Mouse (Mus musculus) stomach, embryonic 15.5 days (tissue): ENCODE results near the gene Pfdn6. TPM values are rescaled to one million over a fixed set of nuclear protein-coding genes. Genes with fewer than 3 reads are reported as not detected.

ENCODE experiments used
- ATAC-seq: fragments of 200-750 bp; cut with Nextera tagmentation; 2 replicates; pipeline ENCODE4 v1.8.0; 2017; ENCODE audit warnings: low read depth, moderate number of reproducible peaks, moderate TSS enrichment; ENCODE audit not compliant: insufficient read depth, low FRiP score
- H3K27ac ChIP-seq: fragments of 300-500 bp; sonication (generic); 2 replicates; pipeline ENCODE4 v1.5.1; 2015; ENCODE audit warnings: mild to moderate bottlenecking, inconsistent platforms
- H3K27me3 ChIP-seq: fragments of 300-500 bp; sonication (generic); replicated peaks from 2 replicates; pipeline ENCODE4 v1.6.1; 2015; ENCODE audit warnings: inconsistent platforms
- H3K36me3 ChIP-seq: fragments of 300-500 bp; sonication (generic); 2 replicates; pipeline ENCODE4 v1.6.1; 2015; ENCODE audit warnings: inconsistent platforms
- H3K4me1 ChIP-seq: fragments of 300-500 bp; sonication (generic); 2 replicates; pipeline ENCODE4 v1.6.1; 2015; ENCODE audit warnings: inconsistent platforms
- H3K4me2 ChIP-seq: fragments of 300-500 bp; sonication (generic); 2 replicates; pipeline ENCODE4 v1.6.1; 2015; ENCODE audit warnings: mild to moderate bottlenecking, inconsistent platforms
- H3K4me3 ChIP-seq: fragments of 300-500 bp; sonication (generic); replicated peaks from 2 replicates; pipeline ENCODE4 v1.5.1; 2015; ENCODE audit warnings: inconsistent platforms
- H3K9ac ChIP-seq: fragments of 300-500 bp; sonication (generic); 2 replicates; pipeline ENCODE4 v1.6.1; 2015; ENCODE audit warnings: inconsistent platforms
- H3K9me3 ChIP-seq: fragments of 300-500 bp; sonication (generic); 2 replicates; pipeline ENCODE4 v1.6.1; 2016; ENCODE audit warnings: inconsistent platforms
- WGBS: fragments of 180-500 bp; shearing (Covaris S2); methylation state at CpG from one replicate; pipeline ENCODE4 v1.1.7; 2015; 5-methylcytosine and 5-hydroxymethylcytosine counted together
- polyA plus RNA-seq: library from polyadenylated mRNA; unstranded; fragments of >200 nt; fragmentation: Nextera tagmentation; extraction: Ambion mirVana; gene quantifications from 2 replicates; pipeline ENCODE4 v1.2.1, GENCODE M21; 2015

Gene Pfdn6
- polyA plus RNA-seq, 1 experiment from 2014 or later = 159 TPM

- Histone ChIP-seq H3K36me3 (peaks cover 32% of the 10 kb centered on the region), H3K4me3 (peak overlapping the region; percentile 58), H3K9me3 (no peaks in the 10 kb centered on the region), H3K4me1 (peaks cover 24% of the 10 kb centered on the region), H3K27me3 (no peaks in the 10 kb centered on the region), H3K27ac (peak overlapping the region; percentile 87; the same call in 1 of the 2 replicates), H3K9ac (no peak overlapping the region), H3K4me2 (peak overlapping the region; percentile 70)
- WGBS = 73% methylated on average over 31 of the region's 31 CpGs
- ATAC-seq = no peak
These were observed 23.1 kb downstream of the Pfdn6 start for GRCm38 (mm10) chr17:33916847-33917655.

- H3K27ac ChIP-seq = peak overlapping the region; percentile 87
- WGBS = under 1% methylated on average over 19 of the region's 20 CpGs
- H3K27me3 ChIP-seq = no peaks in the 10 kb centered on the region
- H3K9me3 ChIP-seq = no peaks in the 10 kb centered on the region
- peaks cover 28% of the 10 kb centered on the region for H3K4me1 ChIP-seq
- peaks cover 40% of the 10 kb centered on the region for H3K36me3 ChIP-seq
- H3K9ac ChIP-seq = peak overlapping the region; percentile 29; the same call in 1 of the 2 replicates
- H3K4me2 ChIP-seq = peak overlapping the region; percentile 70
- peak overlapping the region; percentile 58 for H3K4me3 ChIP-seq
- ATAC-seq = 0 out of 2 replicates have a peak, but pooled peaks have one; percentile 1
These were observed 23.8 kb downstream of the Pfdn6 start for GRCm38 (mm10) chr17:33916294-33916693.

- H3K9ac ChIP-seq = peak within 1 kb of the TSS; percentile 29; the same call in 1 of the 2 replicates
- H3K4me1 ChIP-seq = peaks cover 30% of the 10 kb centered on the region
- no peaks in the 10 kb centered on the region for H3K9me3 ChIP-seq
- H3K36me3 ChIP-seq = peaks cover 42% of the 10 kb centered on the region
- WGBS = under 1% methylated on average over 34 of the region's 34 CpGs
- peak within 1 kb of the TSS; percentile 70 for H3K4me2 ChIP-seq
- ATAC-seq = peak; percentile 91
- peak within 1 kb of the TSS; percentile 58 for H3K4me3 ChIP-seq
- peak within 1 kb of the TSS; percentile 87 for H3K27ac ChIP-seq
- no peaks in the 10 kb centered on the region for H3K27me3 ChIP-seq
These were observed 24.4 kb downstream of the Pfdn6 start, which contains the start of the genes Tapbp and Zbtb22 for GRCm38 (mm10) chr17:33915671-33916250. TSS of gene Tapbp (plus strand) at chr17:33915899. TSS of gene Zbtb22 (plus strand) at chr17:33915904.

GRCm38 (mm10) chr17:33914969-33915391 lies 25.2 kb downstream of the Pfdn6 start:
- no peaks in the 10 kb centered on the region for H3K27me3 ChIP-seq
- H3K4me1 ChIP-seq = peaks cover 38% of the 10 kb centered on the region
- H3K4me2 ChIP-seq = peak overlapping the region; percentile 70
- peaks cover 42% of the 10 kb centered on the region for H3K36me3 ChIP-seq
- H3K9me3 ChIP-seq = no peaks in the 10 kb centered on the region
- 0 out of 2 replicates have a peak overlapping the region, but pooled peaks have one; percentile 87 for H3K27ac ChIP-seq
- WGBS = 77% methylated on average over 13 of the region's 13 CpGs
- ATAC-seq = no peak
- H3K4me3 ChIP-seq = no peak overlapping the region; the same call in 1 of the 2 replicates
- no peak overlapping the region for H3K9ac ChIP-seq

GRCm38 (mm10) chr17:33913905-33914304 lies 26.2 kb downstream of the Pfdn6 start:
- no peak overlapping the region for H3K4me2 ChIP-seq
- H3K27me3 ChIP-seq = no peaks in the 10 kb centered on the region
- no peaks in the 10 kb centered on the region for H3K9me3 ChIP-seq
- no peak overlapping the region for H3K9ac ChIP-seq
- peaks cover 42% of the 10 kb centered on the region for H3K36me3 ChIP-seq
- no peak for ATAC-seq
- no peak overlapping the region for H3K4me3 ChIP-seq
- WGBS = 94% methylated on average over 8 of the region's 8 CpGs
- no peak overlapping the region for H3K27ac ChIP-seq
- H3K4me1 ChIP-seq = peaks cover 34% of the 10 kb centered on the region

- Histone ChIP-seq H3K36me3 (peaks cover 40% of the 10 kb centered on the region), H3K4me1 (peaks cover 29% of the 10 kb centered on the region), H3K4me2 (no peak overlapping the region), H3K27me3 (no peaks in the 10 kb centered on the region), H3K9me3 (no peaks in the 10 kb centered on the region), H3K4me3 (no peak overlapping the region), H3K27ac (no peak overlapping the region), H3K9ac (no peak overlapping the region)
- WGBS = 91% methylated on average over 10 of the region's 10 CpGs
- ATAC-seq = no peak
These were observed 26.9 kb downstream of the Pfdn6 start for GRCm38 (mm10) chr17:33913264-33913663.

- Histone ChIP-seq H3K4me1 (peaks cover 24% of the 10 kb centered on the region), H3K4me3 (no peak overlapping the region), H3K27ac (no peak overlapping the region), H3K4me2 (no peak overlapping the region), H3K36me3 (peaks cover 27% of the 10 kb centered on the region), H3K27me3 (no peaks in the 10 kb centered on the region), H3K9ac (no peak overlapping the region), H3K9me3 (no peaks in the 10 kb centered on the region)
- no peak for ATAC-seq
- WGBS = 89% methylated on average over 28 of the region's 28 CpGs
These were observed 28.2 kb downstream of the Pfdn6 start for GRCm38 (mm10) chr17:33911813-33912414.

- 91% methylated on average over 31 of the region's 31 CpGs for WGBS
- no peak for ATAC-seq
These were observed 28.9 kb downstream of the Pfdn6 start for GRCm38 (mm10) chr17:33911052-33911812.

GRCm38 (mm10) chr17:33910346-33911051 lies 29.6 kb downstream of the Pfdn6 start:
- WGBS = 41% methylated on average over 11 of the region's 11 CpGs
- H3K4me1 ChIP-seq = peaks cover 21% of the 10 kb centered on the region
- H3K4me3 ChIP-seq = peak overlapping the region; percentile 82
- peaks cover 26% of the 10 kb centered on the region for H3K36me3 ChIP-seq
- no peaks in the 10 kb centered on the region for H3K27me3 ChIP-seq
- peak overlapping the region; percentile 94 for H3K9ac ChIP-seq
- ATAC-seq = no peak
- peak overlapping the region; percentile 95 for H3K27ac ChIP-seq
- H3K9me3 ChIP-seq = no peaks in the 10 kb centered on the region
- H3K4me2 ChIP-seq = peak overlapping the region; percentile 78

More at GRCm38 (mm10) chr17:33911052-33911812, 28.9 kb downstream of the Pfdn6 start:
- H3K4me3 ChIP-seq = no peak overlapping the region
- H3K4me2 ChIP-seq = no peak overlapping the region
- H3K9ac ChIP-seq = no peak overlapping the region
- no peaks in the 10 kb centered on the region for H3K27me3 ChIP-seq
- peaks cover 21% of the 10 kb centered on the region for H3K4me1 ChIP-seq
- H3K27ac ChIP-seq = no peak overlapping the region
- H3K36me3 ChIP-seq = peaks cover 26% of the 10 kb centered on the region
- no peaks in the 10 kb centered on the region for H3K9me3 ChIP-seq

- ATAC-seq = no peak
These were observed 30.3 kb downstream of the Pfdn6 start for GRCm38 (mm10) chr17:33909869-33910250.

More at GRCm38 (mm10) chr17:33909869-33910250, 30.3 kb downstream of the Pfdn6 start:
- Histone ChIP-seq H3K9me3 (no peaks in the 10 kb centered on the region), H3K4me1 (peaks cover 17% of the 10 kb centered on the region), H3K4me3 (peak overlapping the region; percentile 82), H3K27me3 (no peaks in the 10 kb centered on the region), H3K27ac (peak overlapping the region; percentile 95), H3K36me3 (peaks cover 26% of the 10 kb centered on the region), H3K9ac (peak overlapping the region; percentile 94), H3K4me2 (peak overlapping the region; percentile 78)
- WGBS = 0% methylated on average over 14 of the region's 14 CpGs
